Mouse (Mus musculus) myocyte (in vitro differentiated cells): ENCODE measurements around the gene Aamp.

Source experiments
- POLR2A ChIP-seq: IDR thresholded peaks from one replicate; pipeline ENCODE4 v1.6.1; 2011; ENCODE audit warnings: low read depth, mild to moderate bottlenecking, control low read depth, moderate library complexity; ENCODE audit not compliant: insufficient read length
- REST ChIP-seq: IDR thresholded peaks from one replicate; pipeline ENCODE4 v1.6.1; 2011; ENCODE audit warnings: mild to moderate bottlenecking, control low read depth, moderate library complexity; ENCODE audit not compliant: insufficient read depth, insufficient read length
- USF1 ChIP-seq: IDR thresholded peaks from one replicate; pipeline ENCODE4 v1.6.1; 2011; ENCODE audit warnings: low read depth, mild to moderate bottlenecking, control low read depth, moderate library complexity

DNA sequence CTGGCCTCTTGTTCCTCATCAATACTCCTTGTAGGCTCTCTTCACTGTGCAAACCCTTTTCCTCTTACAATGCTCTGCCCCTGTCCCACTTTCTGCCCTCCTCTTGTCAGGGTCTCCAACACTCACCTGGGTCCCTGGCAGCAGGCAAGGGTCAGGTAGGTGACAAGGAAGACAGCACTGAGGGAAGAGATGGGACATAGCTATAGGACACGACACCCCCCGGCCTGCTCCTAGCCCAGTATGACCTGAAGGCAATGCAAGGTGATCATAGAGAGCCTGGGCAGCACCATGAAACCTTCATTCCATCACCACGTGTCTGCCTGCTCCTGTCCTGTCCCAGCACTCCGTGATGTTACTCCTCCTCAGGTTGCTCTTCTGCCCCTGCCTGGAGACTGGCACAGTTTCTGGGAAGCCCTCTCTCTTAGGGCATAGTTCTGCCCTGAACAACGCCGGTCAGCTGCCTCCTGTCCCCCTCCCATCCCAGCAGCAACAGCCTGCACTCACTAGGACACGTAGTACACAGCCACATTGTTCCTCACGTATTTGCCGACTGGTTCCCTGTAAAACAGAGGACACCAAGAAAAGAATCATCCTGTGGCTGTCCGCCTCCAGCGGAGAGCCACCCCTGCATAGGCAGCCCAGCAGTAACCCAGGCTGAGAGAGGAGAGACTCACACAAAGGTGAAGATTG is 7.9 kb upstream of the Aamp start:
- no peak for TF ChIP-seq USF1
- TF ChIP-seq POLR2A = peak; percentile 29
- no peak for TF ChIP-seq REST
